Mouse (Mus musculus): Measurements from ENCODE around the gene Snrpn. TPM values are rescaled to one million over a fixed set of nuclear protein-coding genes. Genes with fewer than 3 reads are reported as not detected.
"Not testable (repeated sequence)": the region's sequence is repeated elsewhere in the genome, so short reads cannot be mapped to it uniquely, and the experiment has no call there.

Gene Snrpn
- 10 to 100 TPM; 23.4 to 23.6 TPM for total RNA-seq (2021)
- long read RNA-seq, experiment 1, transcript Snrpn-201 (10 exons, 1,932 nt), result major isoform, 28 of 30 reads
- long read RNA-seq, experiment 1, partial matches to known transcripts, result 0 of 30 reads
- long read RNA-seq, experiment 1, other reads (novel, unspliced or antisense), result 2 of 30 reads
- long read RNA-seq, experiment 2, transcript Snrpn-201 (10 exons, 1,932 nt), result major isoform, 39 of 50 reads
- long read RNA-seq, experiment 2, partial matches to known transcripts, result 2 of 50 reads
- long read RNA-seq, experiment 2, other reads (novel, unspliced or antisense), result 9 of 50 reads

DNA sequence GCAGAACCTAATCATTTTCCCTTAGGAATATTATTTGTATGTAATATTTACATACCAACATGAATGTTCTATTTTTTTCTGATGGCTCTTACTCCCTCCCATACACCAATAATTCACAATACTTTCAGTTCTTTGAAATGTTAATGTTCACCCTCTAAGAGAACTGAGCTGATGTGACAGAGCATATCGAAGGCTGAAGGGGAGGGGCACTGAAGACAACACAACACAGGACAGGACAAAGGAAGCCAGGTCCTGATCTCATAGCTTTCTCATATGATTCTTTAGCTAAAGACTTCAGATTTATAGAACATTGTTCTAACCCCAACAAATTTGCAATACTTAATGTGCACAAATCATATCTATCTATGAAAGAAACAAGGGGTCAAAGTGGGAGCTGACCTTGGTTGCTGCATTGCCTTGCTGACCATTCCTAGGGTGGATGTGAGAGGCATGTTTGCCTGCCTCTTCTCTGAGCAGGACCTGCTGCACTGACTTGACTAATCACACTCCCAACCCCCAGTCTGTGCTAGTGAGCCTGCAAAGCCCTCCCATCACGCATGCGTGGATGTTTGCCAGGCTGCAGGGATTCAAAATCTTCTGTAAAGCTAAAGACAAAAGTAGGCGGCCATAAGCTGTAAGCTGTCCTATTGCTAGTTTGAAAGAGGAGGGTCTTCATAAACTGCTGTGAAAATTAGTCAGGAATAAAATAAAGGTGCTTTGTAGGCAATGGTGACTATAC, at the start of gene Snrpn:
TSS of gene Snrpn (minus strand) at position 478 of the 739 bp plus-strand sequence.
- no peak for DNase-seq
- intact Hi-C loops (cut with DNase I; ENCODE audit: low total_unique reads), result no loop called here

DNA sequence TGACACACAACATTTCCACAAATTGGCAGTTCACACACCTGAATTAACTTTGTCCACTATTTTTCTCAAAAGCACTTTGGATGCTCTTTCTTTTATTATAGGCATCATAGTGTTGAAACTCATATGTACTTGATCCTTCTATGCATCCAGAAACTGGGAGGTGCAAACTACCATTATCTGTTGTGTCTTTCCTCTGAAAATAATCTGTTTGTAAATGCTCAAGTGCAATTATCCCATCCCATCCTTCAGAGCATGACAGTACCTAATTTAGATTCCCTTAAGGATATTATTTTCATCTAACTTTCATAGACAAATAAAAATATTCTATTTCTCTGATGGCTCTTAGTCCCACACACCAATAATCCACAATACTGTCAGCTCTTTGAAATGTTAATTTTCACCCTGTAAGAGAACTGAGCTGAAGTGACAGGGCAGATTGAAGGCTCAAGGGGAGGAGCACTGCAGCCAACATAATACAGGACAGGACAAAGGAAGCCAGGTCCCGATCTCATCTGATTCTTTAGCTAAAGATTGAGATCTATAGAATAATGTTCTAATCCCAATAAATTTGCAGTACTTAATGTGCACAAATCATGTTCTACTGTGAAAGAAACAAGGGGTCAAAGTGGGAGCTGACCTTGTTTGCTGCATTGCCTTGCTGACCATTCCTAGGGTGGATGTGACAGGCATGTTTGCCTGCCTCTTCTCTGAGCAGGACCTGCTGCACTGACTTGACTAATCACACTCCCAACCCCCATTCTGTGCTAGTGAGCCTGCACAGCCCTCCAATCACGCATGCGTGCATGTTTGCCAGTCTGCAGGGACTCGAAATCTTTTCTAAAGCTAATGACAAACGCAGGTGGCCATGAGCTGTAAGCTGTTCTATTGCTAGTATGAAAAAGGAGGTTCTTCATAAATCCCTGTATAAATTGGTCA, 30.5 kb upstream of the Snrpn start:
- DNase-seq, result no peak
- intact Hi-C loops (cut with DNase I; ENCODE audit: low total_unique reads), result no loop called here

DNA sequence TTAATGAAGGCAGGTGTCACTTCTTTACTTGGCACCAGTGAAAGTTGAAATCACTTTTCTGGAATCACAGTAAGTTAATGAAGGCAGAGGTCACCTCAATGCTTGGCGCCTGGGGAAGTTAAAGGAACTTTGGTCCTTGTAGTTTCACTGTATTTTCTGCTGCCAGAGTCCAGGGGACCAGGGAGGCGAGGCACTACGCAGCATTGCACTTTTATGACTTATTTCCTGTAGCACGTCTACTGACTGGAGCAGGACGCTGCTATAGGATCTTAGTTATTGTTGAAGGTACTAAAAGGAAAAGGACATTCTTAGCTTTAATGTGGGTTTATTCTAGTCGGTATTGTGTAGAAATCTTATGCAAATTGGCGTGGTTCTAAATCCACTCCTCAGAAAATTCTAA, 14.7 kb downstream of the Snrpn start:
- intact Hi-C loops (cut with DNase I; ENCODE audit: low total_unique reads), result no loop called here
- DNase-seq, result no peak

DNA sequence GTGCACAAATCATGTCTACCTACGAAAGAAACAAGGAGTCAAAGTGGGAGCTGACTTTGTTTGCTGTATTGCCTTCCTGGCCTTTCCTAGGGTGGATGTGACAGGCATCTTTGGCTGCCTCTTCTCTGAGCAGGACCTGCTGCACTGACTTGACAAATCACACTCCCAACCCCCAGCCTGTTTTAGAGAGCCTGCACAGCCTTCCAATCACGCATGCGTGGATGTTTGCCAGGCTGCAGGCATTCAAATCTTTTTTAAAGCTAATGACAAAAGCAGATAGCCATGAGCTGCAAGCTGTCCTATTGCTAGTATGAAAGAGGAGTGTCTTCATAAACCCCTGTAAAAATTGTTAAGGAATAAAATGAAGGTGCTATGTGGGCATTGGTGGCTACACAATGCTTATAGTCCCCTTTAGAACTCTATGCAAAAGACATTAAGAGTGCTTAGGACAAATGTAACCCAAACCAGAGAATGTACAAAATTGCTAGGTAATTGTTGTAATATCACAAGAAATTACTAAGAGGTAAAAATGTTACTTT, 16.9 kb downstream of the Snrpn start:
- intact Hi-C loops (cut with DNase I; ENCODE audit: low total_unique reads); DNase-seq: not testable (repeated sequence)

DNA sequence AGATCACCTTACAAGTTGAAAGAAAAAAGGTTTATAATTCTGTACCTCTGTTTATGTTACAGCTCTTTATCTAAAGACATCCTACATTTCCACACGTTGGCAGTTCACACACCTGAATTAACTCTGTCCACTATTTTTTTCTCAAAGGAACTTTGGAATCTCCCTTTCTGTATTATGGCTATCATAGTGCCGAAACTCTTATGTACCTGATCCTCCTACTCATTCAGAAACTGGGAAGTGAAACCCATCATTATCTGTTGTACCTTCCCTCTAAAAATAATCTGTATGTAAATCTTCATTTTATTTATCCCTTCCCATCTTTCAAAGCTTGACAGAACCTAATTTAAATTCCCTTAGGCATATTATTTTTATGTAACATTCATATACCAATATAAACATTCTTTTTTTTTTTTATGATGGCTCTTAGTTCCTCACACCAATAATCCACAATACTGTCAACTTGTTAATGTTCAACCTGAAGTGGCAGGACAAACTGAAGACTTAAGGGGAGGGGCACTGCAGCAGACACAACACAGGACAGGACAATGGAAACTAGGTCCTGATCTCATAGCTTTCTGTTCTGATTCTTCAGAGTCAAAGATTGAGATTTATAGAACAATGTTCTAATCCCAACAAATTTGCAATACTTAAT, 17.5 kb downstream of the Snrpn start:
- intact Hi-C loops (cut with DNase I; ENCODE audit: low total_unique reads), result no loop called here
- no peak for DNase-seq

DNA sequence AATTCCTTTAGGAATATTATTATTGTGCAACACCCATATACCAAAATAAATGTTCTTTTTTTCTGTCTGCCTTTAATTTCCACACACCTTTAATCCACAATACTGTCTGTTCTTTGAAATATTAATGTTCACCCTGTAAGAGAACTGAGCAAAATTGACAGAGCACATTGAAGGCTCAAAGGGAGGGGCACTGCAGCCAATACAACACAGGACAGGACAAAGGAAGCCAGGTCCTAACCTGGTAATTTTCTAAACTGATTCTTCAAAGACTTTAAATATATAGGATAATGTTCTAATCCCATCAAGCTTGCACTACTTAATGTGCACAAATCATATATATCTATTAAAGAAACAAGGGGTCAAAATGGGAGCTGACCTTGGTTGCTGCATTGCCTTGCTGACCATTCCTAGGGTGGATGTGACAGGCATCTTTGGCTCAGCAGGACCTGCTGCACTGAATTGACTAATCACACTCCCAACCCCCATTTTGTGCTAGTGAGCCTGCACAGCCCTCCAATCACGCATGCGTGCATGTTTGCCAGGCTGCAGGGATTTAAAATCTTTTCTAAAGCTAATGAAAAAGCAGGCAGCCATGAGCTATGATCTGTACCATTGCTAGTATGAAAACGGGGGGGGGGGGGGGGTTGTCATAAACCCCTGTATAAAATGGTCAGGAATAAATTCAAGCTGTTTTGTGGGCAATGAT, 42.7 kb downstream of the Snrpn start:
- no peak for DNase-seq
- intact Hi-C loops (cut with DNase I; ENCODE audit: low total_unique reads), result no loop called here

DNA sequence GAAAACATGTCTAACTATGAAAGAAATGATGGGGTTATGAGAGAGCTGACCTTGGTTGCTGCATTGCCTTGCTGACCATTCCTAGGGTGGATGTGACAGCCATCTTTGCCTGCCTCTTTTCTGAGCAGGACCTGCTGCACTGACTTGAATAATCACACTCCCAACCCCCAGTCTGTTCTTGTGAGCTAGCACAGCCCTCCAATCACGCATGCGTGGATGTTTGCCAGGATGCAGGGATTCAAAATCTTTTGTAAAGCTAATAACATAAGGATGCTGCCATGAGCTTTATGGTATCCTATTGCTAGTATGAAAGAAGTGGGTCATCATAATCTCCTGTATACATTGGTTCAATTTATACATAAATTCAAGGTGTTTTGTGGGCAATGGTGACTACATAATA, 63.7 kb downstream of the Snrpn start:
- intact Hi-C loops (cut with DNase I; ENCODE audit: low total_unique reads), result no loop called here
- DNase-seq, result no peak

DNA sequence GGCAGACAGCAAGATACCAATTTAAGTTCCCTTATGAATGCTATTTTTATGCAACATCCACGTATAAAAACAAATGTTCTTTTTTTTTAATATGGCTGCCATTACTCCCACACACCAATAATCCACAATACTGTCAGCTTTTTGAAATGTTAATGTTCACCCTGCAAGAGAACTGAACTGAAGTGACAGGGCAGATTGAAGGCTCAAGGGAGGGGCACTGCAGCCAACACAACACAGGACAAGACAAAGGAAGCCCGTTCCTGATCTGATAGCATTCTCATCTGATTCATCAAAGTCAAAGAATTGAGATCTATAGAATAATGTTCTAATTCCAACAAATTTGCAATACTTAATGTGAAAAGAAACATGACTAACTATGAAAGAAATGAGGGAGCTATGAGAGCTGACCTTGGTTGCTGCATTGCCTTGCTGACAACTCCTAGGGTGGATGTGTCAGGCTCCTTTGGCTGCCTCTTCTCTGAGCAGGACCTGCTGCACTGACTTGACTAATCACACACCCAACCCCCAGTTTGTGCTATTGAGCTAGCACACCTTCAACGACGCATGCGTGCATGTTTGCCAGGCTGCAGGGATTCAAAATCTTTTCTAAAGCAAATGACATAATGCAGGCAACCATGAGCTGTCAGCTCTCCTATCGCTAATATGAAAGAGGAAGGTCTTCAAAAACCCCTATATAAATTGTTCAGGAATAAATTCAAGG, 92.4 kb downstream of the Snrpn start:
- no peak for DNase-seq
- intact Hi-C loops (cut with DNase I; ENCODE audit: low total_unique reads), result no loop called here

DNA sequence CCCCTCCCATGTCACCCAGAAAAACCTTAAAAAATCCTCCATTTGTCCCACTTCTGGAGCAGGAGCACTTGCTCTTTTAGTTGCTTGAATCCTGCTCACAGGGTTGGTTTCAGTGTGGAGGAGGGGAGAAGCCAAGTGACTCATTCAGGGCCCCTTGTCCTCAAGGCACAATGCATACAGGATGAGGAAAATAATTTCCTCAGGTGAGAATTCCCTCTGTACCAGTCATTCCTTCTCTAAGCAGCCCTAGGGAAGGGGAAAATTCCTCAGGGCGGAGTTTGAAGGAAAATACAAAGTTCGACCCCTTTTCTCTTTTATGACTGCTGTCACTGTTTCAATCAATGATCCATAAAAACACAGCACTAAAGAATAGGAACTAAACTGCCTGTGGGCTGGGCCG, 126.8 kb downstream of the Snrpn start:
- no peak for DNase-seq
- intact Hi-C loops (cut with DNase I; ENCODE audit: low total_unique reads), result no loop called here

DNA sequence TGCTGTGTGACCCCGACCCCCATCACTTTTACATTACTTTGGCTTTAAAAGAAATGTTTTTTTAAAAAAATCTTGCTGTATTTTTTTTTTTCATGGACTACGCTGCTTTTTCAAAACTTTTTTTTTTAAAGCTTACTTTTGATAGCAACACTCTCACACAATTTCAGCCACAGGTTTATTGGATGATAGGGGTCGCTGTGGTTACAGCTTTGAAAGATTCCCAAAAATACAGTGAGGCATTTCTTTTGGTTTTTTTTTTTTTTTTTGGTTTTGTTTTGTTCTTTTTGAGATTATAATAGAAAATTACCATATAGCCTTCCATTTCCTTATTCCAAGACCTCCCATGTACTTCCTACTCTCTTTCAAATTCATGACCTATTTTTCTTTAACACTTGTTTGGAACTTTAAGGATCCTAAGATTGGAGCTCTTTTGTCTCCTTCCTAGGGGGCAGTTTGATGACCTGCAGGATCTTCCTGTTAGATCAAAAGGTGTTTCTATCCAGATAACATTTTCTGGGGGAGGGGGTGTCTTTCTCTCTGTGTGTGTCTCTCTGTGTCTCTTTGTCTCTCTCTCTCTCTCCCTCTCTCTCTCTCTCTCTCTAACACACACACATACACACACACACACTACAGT, 132.2 kb downstream of the Snrpn start:
- intact Hi-C loops (cut with DNase I; ENCODE audit: low total_unique reads), result no loop called here
- DNase-seq, result no peak

DNA sequence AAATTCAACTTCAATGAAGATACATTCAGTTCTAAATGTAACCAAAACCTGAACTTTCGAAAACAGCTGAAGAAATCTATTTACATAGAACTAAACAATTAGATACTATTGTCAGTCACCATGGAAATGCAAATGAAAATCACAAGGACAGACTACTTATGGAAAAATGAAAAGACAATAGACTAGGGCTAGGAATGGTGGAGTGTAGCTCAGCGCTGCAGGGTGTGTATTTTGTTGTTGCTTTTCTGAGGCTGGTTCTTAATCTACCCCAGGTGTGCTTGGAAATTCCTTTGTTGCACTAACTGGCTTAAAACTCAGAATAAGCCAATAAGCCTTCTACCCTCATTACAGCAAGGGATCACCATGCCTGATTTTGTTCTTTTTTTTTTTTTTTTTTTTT, 133.8 kb downstream of the Snrpn start:
- intact Hi-C loops (cut with DNase I; ENCODE audit: low total_unique reads), result no loop called here
- DNase-seq, result no peak

DNA sequence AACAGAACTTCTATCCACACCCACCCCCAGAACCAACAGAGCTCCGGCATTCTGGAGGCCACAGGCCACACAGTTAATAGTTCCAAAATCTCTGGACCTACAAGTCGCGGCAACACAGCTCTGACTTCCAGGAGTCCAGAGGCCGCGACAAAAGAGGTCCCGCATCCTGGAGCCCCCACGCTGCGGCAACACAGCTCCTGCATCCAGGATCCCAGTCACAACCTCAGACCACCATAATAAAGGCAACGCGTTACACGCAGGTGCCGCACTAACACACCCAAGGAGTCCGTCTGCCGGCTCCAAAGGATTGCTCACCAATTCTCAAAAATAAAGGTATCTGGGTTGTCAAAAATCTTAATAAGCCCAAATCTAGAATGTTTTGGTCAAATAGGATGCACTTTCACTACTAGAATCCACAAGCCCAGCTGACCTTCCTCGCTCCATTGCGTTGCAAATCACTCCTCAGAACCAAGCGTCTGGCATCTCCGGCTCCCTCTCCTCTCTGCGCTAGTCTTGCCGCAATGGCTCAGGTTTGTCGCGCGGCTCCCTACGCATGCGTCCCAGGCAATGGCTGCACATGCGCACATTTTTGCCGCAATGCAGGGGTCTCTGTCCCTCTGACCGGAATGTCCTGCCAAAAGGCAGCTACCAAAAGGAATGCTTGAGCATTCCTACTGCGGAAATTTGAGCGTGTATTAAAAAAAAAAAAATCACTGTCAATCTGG, 135.3 kb downstream of the Snrpn start, which contains the start of the genes Snurf and Gm38393:
TSS of gene Snurf (minus strand) at position 444 of the 725 bp plus-strand sequence.
TSS of gene Gm38393 (minus strand) at position 459 of the 725 bp plus-strand sequence.
- peak; percentile 35 for DNase-seq
- intact Hi-C loops (cut with DNase I; ENCODE audit: low total_unique reads), result no loop called here

DNA sequence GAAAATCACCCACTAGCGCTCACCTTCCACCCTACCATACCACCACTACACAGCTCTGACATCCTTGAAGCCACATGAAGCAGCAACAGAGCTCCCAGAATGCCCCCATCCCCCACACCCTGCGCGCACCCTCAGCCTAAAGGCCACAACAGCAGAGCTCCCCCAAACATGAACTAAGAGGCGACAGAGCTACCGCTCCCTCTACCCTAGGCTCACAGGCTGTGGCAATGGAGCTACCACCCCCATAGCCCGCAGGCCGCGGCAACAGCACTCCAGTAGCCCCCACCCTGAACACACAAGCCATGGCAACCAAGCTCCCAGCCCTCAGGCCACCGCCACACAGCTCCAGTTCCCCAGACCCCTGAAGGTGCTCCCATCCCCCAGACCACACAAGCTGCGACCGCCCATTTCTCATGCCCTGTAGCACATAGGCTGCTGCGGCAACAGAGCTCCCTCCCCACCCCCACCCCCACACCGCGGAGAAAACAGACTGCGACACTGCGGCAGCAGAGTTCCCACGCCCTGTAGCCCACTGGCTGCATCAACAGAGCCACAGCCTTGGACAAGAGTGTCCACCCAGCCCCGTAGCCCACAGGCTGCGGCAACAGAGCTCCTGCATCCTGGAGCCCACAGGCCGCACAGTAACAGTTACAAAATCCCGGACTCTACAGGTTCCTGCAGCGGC, 136.0 kb downstream of the Snrpn start:
- intact Hi-C loops (cut with DNase I; ENCODE audit: low total_unique reads), result no loop called here
- peak; percentile 7 for DNase-seq

DNA sequence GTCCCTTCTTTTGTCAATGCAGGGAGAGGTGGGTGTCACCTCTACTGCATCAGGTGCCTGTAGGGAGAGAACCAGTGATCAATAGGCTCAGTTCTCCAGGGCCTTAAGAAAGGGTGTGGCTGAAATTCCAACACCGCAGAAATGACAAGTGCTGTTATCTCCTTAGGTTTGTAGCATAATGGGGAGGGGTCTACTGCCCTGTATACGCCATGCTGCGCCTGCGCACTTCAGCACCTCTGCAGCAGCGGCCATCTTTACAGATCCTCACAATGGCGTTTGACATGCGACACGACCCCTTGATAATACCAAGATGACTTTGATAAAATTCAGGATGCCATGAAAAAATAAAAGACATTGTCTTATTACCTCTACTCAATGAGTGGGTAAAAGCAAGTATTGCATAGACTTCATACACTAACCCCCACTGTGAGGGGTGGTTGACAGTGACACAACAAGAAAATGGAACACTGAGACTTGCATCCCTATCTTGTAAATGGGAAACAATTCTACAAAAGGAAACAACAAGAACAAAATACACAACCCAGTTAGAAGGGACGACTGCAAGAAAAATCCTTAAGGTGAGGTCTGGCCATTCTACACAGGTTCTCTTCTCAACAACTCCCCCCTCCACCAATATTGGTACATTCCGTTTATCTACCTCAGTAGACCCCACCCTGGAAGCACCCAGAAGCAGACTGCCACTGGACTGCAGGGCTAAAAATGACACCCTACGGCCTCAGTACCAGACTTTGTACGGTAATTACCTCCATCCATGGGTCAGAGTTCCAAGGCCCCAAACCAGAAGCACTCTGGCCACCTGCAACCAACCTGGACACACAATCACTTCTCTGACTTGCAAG, 136.8 kb downstream of the Snrpn start:
- intact Hi-C loops (cut with DNase I; ENCODE audit: low total_unique reads), result no loop called here
- DNase-seq, result no peak

DNA sequence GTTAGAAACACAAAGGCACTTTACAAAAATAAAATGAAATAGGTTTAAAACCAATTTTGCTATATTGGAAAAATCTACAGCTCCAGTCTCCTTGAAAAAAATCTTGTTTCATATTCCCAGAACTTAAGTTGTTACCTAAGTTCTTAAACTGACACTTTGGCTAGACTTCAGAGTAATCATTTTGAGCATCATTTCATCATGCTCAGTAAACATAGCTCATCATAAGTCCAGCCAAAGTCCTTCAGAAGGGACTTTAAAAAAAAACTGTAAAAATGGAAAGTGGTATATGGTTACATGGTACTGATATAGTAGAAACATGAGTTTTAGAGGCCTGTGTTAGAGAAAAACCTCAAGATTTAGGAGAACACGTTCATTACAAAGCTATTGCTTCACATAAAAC, 161.4 kb downstream of the Snrpn start:
- no peak for DNase-seq
- intact Hi-C loops (cut with DNase I; ENCODE audit: low total_unique reads), result no loop called here

Measured in gastrocnemius, postnatal 14 days (tissue).